Mouse (Mus musculus): ENCODE data around the gene Zfp511. TPM values are rescaled to one million over a fixed set of nuclear protein-coding genes. Genes with fewer than 3 reads are reported as not detected.

Zfp511 gene
- 23.0 and 29.2 TPM in 2 replicates for polyA plus RNA-seq (2012; rRNA removed)

GRCm38 (mm10) chr7:140036281-140037170 is at the start of gene Zfp511, which contains the start of gene Tubgcp2:
Gene Zfp511, plus strand, starts transcription at chr7:140036391.
Gene Tubgcp2, minus strand, starts transcription at chr7:140036669.

GRCm38 (mm10) chr7:139992406-139992805 is 43.8 kb upstream of the Zfp511 start, which contains the start of gene Adam8:
Gene Adam8, minus strand, starts transcription at chr7:139992562.

GRCm38 (mm10) chr7:140048361-140049114 is 12.3 kb downstream of the Zfp511 start, which contains the start of gene Msx3:
Gene Msx3, minus strand, starts transcription at chr7:140049089.

GRCm38 (mm10) chr7:140082242-140082678 is 46.1 kb downstream of the Zfp511 start, which contains the start of gene Caly:
Gene Caly, minus strand, starts transcription at chr7:140082548.

Other genes with a start within 250 kb of the Zfp511 start
- 0.01 TPM in 1 of 2 replicates, not detected in the other for gene Adgra1, start 202.2 kb upstream of the Zfp511 start, polyA plus RNA-seq (2012; rRNA removed)
- 0.01 TPM in 1 of 2 replicates, not detected in the other for gene Kndc1, start 141.7 kb upstream of the Zfp511 start, polyA plus RNA-seq (2012; rRNA removed)
- not detected in 2 replicates for gene Utf1, start 92.6 kb upstream of the Zfp511 start, polyA plus RNA-seq (2012; rRNA removed)
- gene 6430531B16Rik, start 57.6 kb upstream of the Zfp511 start, polyA plus RNA-seq (2012; rRNA removed): 0.02 and 0.03 TPM in 2 replicates
- 4.0 and 5.6 TPM in 2 replicates for gene Adam8, start 43.8 kb upstream of the Zfp511 start, polyA plus RNA-seq (2012; rRNA removed)
- gene Tubgcp2, start 278 bp downstream of the Zfp511 start, polyA plus RNA-seq (2012; rRNA removed): 12.7 and 13.4 TPM in 2 replicates
- not detected in 2 replicates for gene Msx3, start 12.7 kb downstream of the Zfp511 start, polyA plus RNA-seq (2012; rRNA removed)
- gene Caly, start 46.2 kb downstream of the Zfp511 start, polyA plus RNA-seq (2012; rRNA removed): 0.10 and 0.16 TPM in 2 replicates
- 0.13 and 2.6 TPM in 2 replicates for gene Prap1, start 57.0 kb downstream of the Zfp511 start, polyA plus RNA-seq (2012; rRNA removed)
- gene Fuom, start 66.0 kb downstream of the Zfp511 start, polyA plus RNA-seq (2012; rRNA removed): 41.2 and 46.1 TPM in 2 replicates
- 23.8 and 27.8 TPM in 2 replicates for gene Paox, start 79.4 kb downstream of the Zfp511 start, polyA plus RNA-seq (2012; rRNA removed)
- 112 and 123 TPM in 2 replicates for gene Echs1, start 80.1 kb downstream of the Zfp511 start, polyA plus RNA-seq (2012; rRNA removed)
- 15.7 and 16.2 TPM in 2 replicates for gene Mtg1, start 101.2 kb downstream of the Zfp511 start, polyA plus RNA-seq (2012; rRNA removed)
- 0.01 and 0.04 TPM in 2 replicates for gene Sprn, start 118.5 kb downstream of the Zfp511 start, polyA plus RNA-seq (2012; rRNA removed)
- not detected in 2 replicates for gene Olfr522, start 128.4 kb downstream of the Zfp511 start, polyA plus RNA-seq (2012; rRNA removed)
- not detected in 2 replicates for gene Olfr523, start 136.8 kb downstream of the Zfp511 start, polyA plus RNA-seq (2012; rRNA removed)
- gene Olfr524, start 169.6 kb downstream of the Zfp511 start, polyA plus RNA-seq (2012; rRNA removed): not detected in 2 replicates
- 0.05 and 0.06 TPM in 2 replicates for gene Cd163l1, start 181.9 kb downstream of the Zfp511 start, polyA plus RNA-seq (2012; rRNA removed)
- 0.01 TPM in 1 of 2 replicates, not detected in the other for gene 5830411N06Rik, start 210.9 kb downstream of the Zfp511 start, polyA plus RNA-seq (2012; rRNA removed)

All from liver, embryonic 18 days (tissue).